Mouse (Mus musculus) intestine, embryonic 16.5 days (tissue): Measurements from ENCODE around the gene Bcl2l11. TPM values are rescaled to one million over a fixed set of nuclear protein-coding genes. Genes with fewer than 3 reads are reported as not detected.
A peak's percentile ranks its signal among the peaks of the same experiment; 100 is the strongest.

Experiments used
- ATAC-seq: fragments of 200-750 bp; cut with Nextera tagmentation; 2 replicates; pipeline ENCODE4 v1.8.0; 2017; ENCODE audit warnings: moderate TSS enrichment, moderate library complexity
- H3K27ac ChIP-seq: fragments of 300-500 bp; sonication (generic); 2 replicates; pipeline ENCODE4 v1.5.1; 2014; ENCODE audit warnings: mild to moderate bottlenecking, low read length
- H3K27me3 ChIP-seq: fragments of 300-500 bp; sonication (generic); replicated peaks from 2 replicates; pipeline ENCODE4 v1.6.1; 2014; ENCODE audit warnings: low read length, control low read depth, mixed read lengths; ENCODE audit not compliant: control insufficient read depth, insufficient read depth
- H3K36me3 ChIP-seq: fragments of 300-500 bp; sonication (generic); 2 replicates; pipeline ENCODE4 v1.6.1; 2014; ENCODE audit warnings: low read length, control low read depth; ENCODE audit not compliant: control insufficient read depth, insufficient read depth
- H3K4me1 ChIP-seq: fragments of 300-500 bp; sonication (generic); 2 replicates; pipeline ENCODE4 v1.6.1; 2014; ENCODE audit warnings: low read length, control low read depth, mixed read lengths; ENCODE audit not compliant: control insufficient read depth, insufficient read depth
- H3K4me2 ChIP-seq: fragments of 300-500 bp; sonication (generic); 2 replicates; pipeline ENCODE4 v1.6.1; 2014; ENCODE audit warnings: low read depth, low read length, control low read depth
- H3K4me3 ChIP-seq: fragments of 300-500 bp; sonication (generic); 2 replicates; pipeline ENCODE4 v1.5.1; 2014; ENCODE audit warnings: mild to moderate bottlenecking, low read length
- H3K9ac ChIP-seq: fragments of 300-500 bp; sonication (generic); 2 replicates; pipeline ENCODE4 v1.6.1; 2014; ENCODE audit warnings: low read depth, low read length
- H3K9me3 ChIP-seq: fragments of 300-500 bp; sonication (generic); 2 replicates; pipeline ENCODE4 v1.6.1; 2016; ENCODE audit warnings: low read length, control low read depth; ENCODE audit not compliant: control insufficient read depth
- WGBS: fragments of 180-500 bp; shearing (Covaris S2); extraction: QIAGEN DNeasy Blood & Tissue Kit; methylation state at CpG from one replicate; pipeline ENCODE4 v1.1.7; 2014; 5-methylcytosine and 5-hydroxymethylcytosine counted together
- polyA plus RNA-seq: library from polyadenylated mRNA; unstranded; fragments of >200 nt; fragmentation: Nextera tagmentation; extraction: Ambion mirVana; gene quantifications from 2 replicates; pipeline ENCODE4 v1.2.1, GENCODE M21; 2015

The Bcl2l11 gene
- polyA plus RNA-seq, 1 experiment from 2014 or later = 10.6 TPM

DNA sequence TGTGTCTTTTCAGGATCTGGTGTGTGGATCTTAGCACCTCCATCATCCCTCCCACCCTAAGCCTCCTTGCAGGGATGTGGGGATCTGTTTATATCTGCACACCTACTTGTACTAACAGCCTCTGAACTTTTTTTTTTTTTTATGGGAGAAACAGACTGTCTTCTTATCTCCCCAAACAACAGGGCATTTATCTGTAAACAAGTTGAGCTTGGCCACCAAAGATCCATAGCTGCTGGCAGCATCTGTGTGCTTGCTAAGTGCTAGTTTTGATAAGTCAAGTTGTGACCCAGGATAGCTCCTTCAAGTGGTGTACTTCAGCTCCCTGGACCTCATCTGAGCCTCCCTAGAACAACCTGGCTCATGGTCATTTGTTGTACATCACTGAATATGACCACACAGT, 18.2 kb downstream of the Bcl2l11 start:
- Histone ChIP-seq H3K4me2 (no peak overlapping the region), H3K9me3 (no peaks in the 10 kb centered on the region), H3K36me3 (0 out of 2 replicates have a peak, but pooled peaks cover 6% of the 10 kb centered on the region), H3K27me3 (no peaks in the 10 kb centered on the region), H3K9ac (no peak overlapping the region), H3K4me3 (no peak overlapping the region), H3K27ac (no peak overlapping the region), H3K4me1 (no peaks in the 10 kb centered on the region)
- ATAC-seq = no peak

DNA sequence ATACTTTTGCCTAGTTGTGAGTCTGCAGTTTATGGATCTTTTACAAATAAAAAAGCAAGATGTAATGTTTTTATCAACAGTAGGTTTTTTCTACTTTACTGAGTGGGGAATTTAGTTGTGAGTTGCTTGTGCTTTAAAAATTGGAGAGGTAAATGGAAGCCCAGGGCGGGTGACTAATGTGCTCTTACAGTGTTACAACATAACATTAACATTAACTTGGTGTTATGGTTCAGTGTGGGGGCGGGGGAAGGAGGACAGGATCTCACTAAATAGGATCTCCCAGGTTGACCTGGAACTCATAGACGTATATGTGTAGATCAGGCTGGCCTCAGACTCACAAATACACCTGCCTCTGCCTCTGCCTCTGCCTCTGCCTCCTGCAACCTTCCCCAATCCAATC, 19.6 kb downstream of the Bcl2l11 start:
- H3K4me1 ChIP-seq = no peaks in the 10 kb centered on the region
- 66% methylated on average over 3 of the region's 3 CpGs for WGBS
- H3K27me3 ChIP-seq = no peaks in the 10 kb centered on the region
- H3K4me3 ChIP-seq = no peak overlapping the region
- H3K36me3 ChIP-seq = 0 out of 2 replicates have a peak, but pooled peaks cover 6% of the 10 kb centered on the region
- H3K27ac ChIP-seq = no peak overlapping the region
- H3K4me2 ChIP-seq = no peak overlapping the region
- ATAC-seq = no peak
- no peak overlapping the region for H3K9ac ChIP-seq
- no peaks in the 10 kb centered on the region for H3K9me3 ChIP-seq

DNA sequence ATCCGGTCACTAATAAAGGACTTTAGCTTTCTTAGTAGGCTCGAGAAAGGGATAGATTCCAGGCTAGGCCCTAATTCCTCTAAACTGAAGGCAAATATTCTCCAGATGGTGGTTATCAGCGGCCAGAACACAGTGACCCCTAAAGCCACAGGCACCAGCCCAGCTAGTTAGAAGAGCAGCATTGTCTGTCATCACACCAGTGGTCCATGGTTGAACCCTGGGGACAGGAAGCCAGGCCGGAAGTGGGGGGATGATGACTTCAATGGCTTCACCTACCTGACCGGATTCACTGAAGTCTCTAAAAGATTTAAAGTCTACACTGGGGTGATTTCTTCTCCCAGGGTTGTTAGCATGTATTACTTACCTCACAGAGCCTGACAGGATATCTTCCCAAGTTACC, 23.8 kb downstream of the Bcl2l11 start:
- WGBS = 86% methylated on average over 5 of the region's 5 CpGs
- Histone ChIP-seq H3K27me3 (no peaks in the 10 kb centered on the region), H3K4me1 (no peaks in the 10 kb centered on the region), H3K27ac (no peak overlapping the region), H3K36me3 (0 out of 2 replicates have a peak, but pooled peaks cover 6% of the 10 kb centered on the region), H3K4me3 (no peak overlapping the region), H3K9ac (no peak overlapping the region), H3K4me2 (no peak overlapping the region), H3K9me3 (no peaks in the 10 kb centered on the region)
- no peak for ATAC-seq

DNA sequence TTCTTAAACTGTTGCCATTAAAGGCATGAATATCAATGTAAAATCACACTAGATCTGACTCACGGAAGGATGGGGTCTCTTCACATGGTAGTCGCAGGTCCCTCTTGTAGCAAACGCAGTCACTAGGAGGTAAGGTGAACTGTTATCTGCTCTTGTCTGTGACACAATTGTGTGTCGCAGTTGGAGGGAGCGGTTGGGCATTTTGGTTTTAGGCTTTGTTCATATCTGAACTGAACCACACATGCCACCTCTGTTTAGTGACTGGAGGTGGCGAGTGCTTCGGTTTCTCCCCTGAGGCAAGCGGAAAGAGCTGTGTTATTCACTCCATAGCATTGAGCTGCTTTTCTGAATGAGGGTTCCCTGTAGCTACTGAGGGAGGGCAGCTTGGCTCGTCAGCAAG, 26.4 kb downstream of the Bcl2l11 start:
- ATAC-seq = no peak
- H3K27me3 ChIP-seq = no peaks in the 10 kb centered on the region
- no peak overlapping the region for H3K27ac ChIP-seq
- H3K9me3 ChIP-seq = no peaks in the 10 kb centered on the region
- 93% methylated on average over 9 of the region's 9 CpGs for WGBS
- no peak overlapping the region for H3K9ac ChIP-seq
- H3K4me3 ChIP-seq = no peak overlapping the region
- H3K36me3 ChIP-seq = 0 out of 2 replicates have a peak, but pooled peaks cover 6% of the 10 kb centered on the region
- H3K4me1 ChIP-seq = peaks cover 16% of the 10 kb centered on the region
- H3K4me2 ChIP-seq = no peak overlapping the region

DNA sequence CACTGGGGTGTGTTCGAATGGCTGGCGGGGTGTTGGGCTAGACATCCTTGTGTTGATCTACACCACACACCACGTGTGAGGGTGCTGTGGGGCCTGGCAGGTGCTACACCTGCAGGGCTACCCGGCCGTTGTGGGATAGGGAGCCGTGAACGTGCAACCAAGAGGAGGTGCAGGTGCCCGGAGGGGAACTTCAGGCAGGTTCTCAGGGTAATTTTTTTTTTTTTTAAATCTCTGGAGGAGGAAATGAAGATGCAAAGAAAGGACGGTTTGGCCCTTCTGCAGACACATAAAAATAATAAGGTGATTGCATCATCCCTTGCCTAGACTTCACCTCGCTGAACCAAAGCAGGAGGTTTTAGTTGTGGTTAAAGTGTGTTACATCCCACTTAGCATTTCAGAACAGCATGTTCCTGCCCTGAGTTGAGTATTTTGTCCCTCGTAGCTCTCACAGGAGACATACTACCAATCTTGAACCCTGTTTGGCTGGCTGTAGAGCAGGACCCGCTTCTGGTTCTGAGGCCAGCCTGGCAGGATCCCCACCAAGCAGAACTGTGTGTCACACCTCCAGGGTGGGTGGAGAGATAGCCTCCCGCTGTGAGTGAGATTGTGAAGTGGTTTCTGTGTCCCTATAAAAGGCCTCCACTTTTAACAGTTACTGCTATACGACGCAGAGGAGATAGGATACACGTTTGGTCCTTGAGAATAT, 27.2 kb downstream of the Bcl2l11 start:
- Histone ChIP-seq H3K9me3 (no peaks in the 10 kb centered on the region), H3K36me3 (0 out of 2 replicates have a peak, but pooled peaks cover 6% of the 10 kb centered on the region), H3K27ac (no peak overlapping the region), H3K4me3 (no peak overlapping the region), H3K4me2 (no peak overlapping the region), H3K4me1 (peaks cover 20% of the 10 kb centered on the region), H3K9ac (no peak overlapping the region), H3K27me3 (no peaks in the 10 kb centered on the region)
- WGBS = 77% methylated on average over 16 of the region's 16 CpGs
- ATAC-seq = no peak

DNA sequence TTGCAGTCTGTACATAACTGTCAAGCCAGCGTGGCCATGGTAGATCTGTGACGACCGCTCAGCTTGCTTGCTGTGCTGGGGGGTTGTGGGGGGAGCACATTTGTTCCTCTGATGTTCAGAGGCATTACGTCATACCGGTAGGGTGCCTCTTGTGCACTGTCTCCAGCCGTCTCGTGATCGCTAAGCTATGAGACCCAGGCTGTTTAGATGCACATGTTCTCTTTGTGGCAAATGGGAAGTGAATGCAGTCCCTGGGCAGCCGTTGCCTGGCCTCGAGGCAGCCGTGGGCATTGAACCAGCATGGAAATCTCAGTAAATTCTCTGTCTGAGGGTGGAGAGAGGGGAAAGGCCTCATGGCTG, 27.7 kb downstream of the Bcl2l11 start:
- Histone ChIP-seq H3K27me3 (no peaks in the 10 kb centered on the region), H3K4me3 (no peak overlapping the region), H3K4me2 (no peak overlapping the region), H3K27ac (no peak overlapping the region), H3K4me1 (peaks cover 24% of the 10 kb centered on the region), H3K9me3 (no peaks in the 10 kb centered on the region), H3K36me3 (0 out of 2 replicates have a peak, but pooled peaks cover 2% of the 10 kb centered on the region), H3K9ac (no peak overlapping the region)
- WGBS = 76% methylated on average over 11 of the region's 11 CpGs
- ATAC-seq = no peak

DNA sequence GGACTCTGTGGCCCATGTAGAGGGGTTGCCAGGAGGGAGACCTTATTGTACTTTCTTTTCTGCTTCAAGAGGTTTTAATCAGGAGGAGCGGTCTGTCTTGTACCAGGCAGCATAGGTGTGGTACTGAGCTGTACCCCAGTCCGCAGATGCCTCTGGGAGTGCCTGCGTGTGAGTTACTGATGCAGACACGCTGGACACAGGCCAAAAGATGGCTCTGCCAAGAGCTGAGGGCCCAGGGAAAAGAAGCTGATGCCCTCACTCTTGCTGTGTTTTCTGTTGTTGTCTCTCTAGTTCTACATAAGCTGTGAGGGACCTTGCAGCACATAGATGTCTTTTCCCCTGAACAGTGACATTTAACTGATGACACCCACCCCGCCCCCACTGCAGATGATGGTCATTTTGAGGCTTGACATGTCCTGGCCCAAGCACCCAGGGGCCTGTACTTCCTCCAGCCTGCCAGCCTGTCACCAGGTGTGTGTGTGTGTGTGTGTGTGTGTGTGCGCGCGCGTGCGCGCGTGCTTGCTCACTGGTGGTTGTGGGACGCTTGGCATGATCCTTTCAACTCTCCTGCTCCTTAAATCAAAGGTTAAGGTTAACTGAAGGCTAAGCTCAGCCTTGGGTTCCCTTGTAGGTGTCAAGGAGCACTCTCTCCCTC, 29.7 kb downstream of the Bcl2l11 start:
- H3K27ac ChIP-seq = no peak overlapping the region
- 85% methylated on average over 13 of the region's 13 CpGs for WGBS
- H3K9ac ChIP-seq = no peak overlapping the region
- ATAC-seq = no peak
- no peaks in the 10 kb centered on the region for H3K9me3 ChIP-seq
- no peak overlapping the region for H3K4me2 ChIP-seq
- no peaks in the 10 kb centered on the region for H3K27me3 ChIP-seq
- no peaks in the 10 kb centered on the region for H3K36me3 ChIP-seq
- H3K4me3 ChIP-seq = no peak overlapping the region
- H3K4me1 ChIP-seq = peaks cover 32% of the 10 kb centered on the region

DNA sequence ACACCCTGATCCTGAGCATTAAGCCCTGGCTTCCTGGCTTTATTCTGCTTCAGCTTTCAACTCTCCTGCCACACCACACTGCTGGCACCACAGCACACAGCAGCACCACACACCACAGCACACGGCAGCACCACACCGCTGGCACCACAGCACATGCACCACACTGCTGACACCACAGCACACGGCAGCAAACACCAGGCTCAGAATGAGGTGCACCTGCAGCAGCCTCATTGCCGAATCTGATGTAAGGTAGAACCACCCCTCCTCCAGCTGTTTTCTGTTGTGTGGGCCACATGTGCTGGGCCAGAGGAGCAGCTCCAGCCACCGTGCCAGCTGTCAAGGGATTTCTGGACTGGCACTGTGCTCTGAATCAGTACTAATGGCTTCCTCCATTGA, 30.2 kb downstream of the Bcl2l11 start:
- Histone ChIP-seq H3K4me2 (no peak overlapping the region), H3K4me1 (peaks cover 32% of the 10 kb centered on the region), H3K4me3 (no peak overlapping the region), H3K9ac (no peak overlapping the region), H3K9me3 (no peaks in the 10 kb centered on the region), H3K36me3 (no peaks in the 10 kb centered on the region), H3K27ac (no peak overlapping the region), H3K27me3 (no peaks in the 10 kb centered on the region)
- no peak for ATAC-seq
- 80% methylated on average over 5 of the region's 5 CpGs for WGBS

DNA sequence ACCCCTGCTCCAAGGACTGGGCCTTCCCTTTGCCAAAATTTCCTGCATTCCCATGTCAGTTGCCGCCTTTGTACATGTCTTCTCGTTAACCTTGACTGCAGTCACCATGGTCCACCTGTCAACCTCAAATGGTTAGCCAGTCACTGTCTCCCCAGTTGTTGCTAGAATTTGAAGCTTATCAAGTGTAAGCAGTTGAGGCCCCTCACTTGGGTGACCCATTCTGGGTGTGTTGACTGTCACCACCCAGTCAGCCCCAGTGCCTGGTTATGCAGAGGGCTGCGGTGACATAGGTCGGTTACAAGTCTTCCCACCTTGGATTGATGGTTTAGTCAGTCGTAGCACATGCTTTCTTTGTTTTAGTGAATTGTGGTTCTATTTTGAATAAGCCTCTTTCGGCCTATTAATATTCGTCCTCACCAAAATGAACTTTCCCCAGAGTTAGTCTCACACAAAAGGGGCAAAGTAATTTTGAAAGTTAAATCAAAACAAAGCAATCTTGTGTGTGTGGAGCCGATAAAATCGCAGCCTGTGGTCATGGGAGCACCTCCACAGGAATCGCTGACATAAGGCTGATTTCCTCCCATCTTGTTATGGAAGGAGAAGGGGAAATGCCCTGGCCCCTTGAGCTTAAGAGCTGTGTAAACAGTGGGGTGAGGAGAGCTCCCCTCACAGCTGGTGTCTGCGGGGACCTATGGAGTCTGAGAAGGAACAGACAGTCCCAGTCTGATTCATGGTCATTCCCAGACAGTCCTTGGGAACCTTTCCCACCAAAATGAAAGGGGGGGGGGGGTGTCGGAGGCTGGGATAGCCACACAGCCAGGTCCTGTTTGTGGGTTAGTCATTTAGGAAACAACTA, 30.9 kb downstream of the Bcl2l11 start:
- 57% methylated on average over 12 of the region's 12 CpGs for WGBS
- H3K36me3 ChIP-seq = no peaks in the 10 kb centered on the region; the same call in 1 of the 2 replicates
- H3K27ac ChIP-seq = no peak overlapping the region
- H3K4me1 ChIP-seq = peaks cover 32% of the 10 kb centered on the region
- peak; percentile 45 for ATAC-seq
- H3K27me3 ChIP-seq = no peaks in the 10 kb centered on the region
- H3K9ac ChIP-seq = no peak overlapping the region
- H3K4me2 ChIP-seq = no peak overlapping the region
- H3K9me3 ChIP-seq = no peaks in the 10 kb centered on the region
- H3K4me3 ChIP-seq = no peak overlapping the region
